Mouse (Mus musculus) limb, embryonic 14.5 days (tissue): ENCODE measurements around the gene R3hdm1. TPM values are rescaled to one million over a fixed set of nuclear protein-coding genes. Genes with fewer than 3 reads are reported as not detected.

Experiments
- ATAC-seq: fragments of 200-750 bp; cut with Nextera tagmentation; 2 replicates; pipeline ENCODE4 v1.8.0; 2017; ENCODE audit warnings: low read depth, moderate number of reproducible peaks, moderate TSS enrichment; ENCODE audit not compliant: low FRiP score
- DNase-seq: peaks from one replicate; pipeline ENCODE4 v3.0.0-alpha.2; 2015; ENCODE audit warnings: low spot score
- H3K27ac ChIP-seq: fragments of 300-500 bp; sonication (generic); replicated peaks from 2 replicates; pipeline ENCODE4 v1.5.1; 2014; ENCODE audit warnings: low read depth, mild to moderate bottlenecking, low read length, moderate library complexity, mixed read lengths
- H3K27me3 ChIP-seq: fragments of 300-500 bp; sonication (generic); 2 replicates; pipeline ENCODE4 v1.6.1; 2014; ENCODE audit warnings: low read length, mixed read lengths; ENCODE audit not compliant: control insufficient read depth, insufficient read depth
- H3K36me3 ChIP-seq: fragments of 300-500 bp; sonication (generic); 2 replicates; pipeline ENCODE4 v1.6.1; 2014; ENCODE audit warnings: mild to moderate bottlenecking, low read length, moderate library complexity, mixed read lengths; ENCODE audit not compliant: control insufficient read depth, insufficient read depth
- H3K4me1 ChIP-seq: fragments of 300-500 bp; sonication (generic); 2 replicates; pipeline ENCODE4 v1.6.1; 2014; ENCODE audit warnings: antibody characterized with exemption, low read length, mixed read lengths; ENCODE audit not compliant: control insufficient read depth, insufficient read depth
- H3K4me2 ChIP-seq: fragments of 300-500 bp; sonication (generic); replicated peaks from 2 replicates; pipeline ENCODE4 v1.6.1; 2014; ENCODE audit warnings: low read depth, mild to moderate bottlenecking, low read length, moderate library complexity; ENCODE audit not compliant: severe bottlenecking
- H3K4me3 ChIP-seq: fragments of 300-500 bp; sonication (generic); replicated peaks from 2 replicates; pipeline ENCODE4 v1.5.1; 2014; ENCODE audit warnings: low read length
- H3K9ac ChIP-seq: fragments of 300-500 bp; sonication (generic); 2 replicates; pipeline ENCODE4 v1.6.1; 2014; ENCODE audit warnings: mild to moderate bottlenecking, low read depth, low read length, moderate library complexity; ENCODE audit not compliant: severe bottlenecking
- H3K9me3 ChIP-seq: fragments of 300-500 bp; sonication (generic); 2 replicates; pipeline ENCODE4 v1.6.1; 2016; ENCODE audit warnings: low read length; ENCODE audit not compliant: control insufficient read depth
- POLR2A ChIP-seq: fragments of 200-500 bp; IDR thresholded peaks from 2 replicates; pipeline ENCODE4 v1.8.0; 2012; ENCODE audit warnings: inconsistent platforms, mild to moderate bottlenecking, moderate library complexity, borderline replicate concordance; ENCODE audit not compliant: insufficient read depth, insufficient read length; ENCODE audit errors: extremely low read depth
- WGBS: fragments of 180-500 bp; shearing (Covaris S2); extraction: QIAGEN DNeasy Blood & Tissue Kit; methylation state at CpG from one replicate; pipeline ENCODE4 v1.1.7; 2014; 5-methylcytosine and 5-hydroxymethylcytosine counted together
- polyA plus RNA-seq, 2 experiments: library from polyadenylated mRNA; depleted of rRNA in 1 of 2; stranded (reverse) in 1 of 2; unstranded in 1 of 2; fragments of >200 nt; fragmentation: Nextera tagmentation in 1 of 2; extraction: Ambion mirVana in 1 of 2; gene quantifications; 2 replicates each; pipeline versions ENCODE4 v1.2.1 to v1.2.3; 2012 to 2014

The R3hdm1 gene
- polyA plus RNA-seq, 2 experiments = 66.2 to 73.2 TPM

GRCm38 (mm10) chr1:128077788-128078187, 25.3 kb upstream of the R3hdm1 start:
- H3K9me3 ChIP-seq = no peaks in the 10 kb centered on the region
- no peak overlapping the region for H3K27ac ChIP-seq
- no peaks in the 10 kb centered on the region for H3K27me3 ChIP-seq
- H3K4me1 ChIP-seq = no peaks in the 10 kb centered on the region
- ATAC-seq (no peak), DNase-seq (no peak)
- 89% methylated on average over 2 of the region's 2 CpGs for WGBS
- H3K9ac ChIP-seq = no peak overlapping the region
- H3K4me2 ChIP-seq = no peak overlapping the region
- H3K36me3 ChIP-seq = no peaks in the 10 kb centered on the region
- no peak for TF ChIP-seq POLR2A
- no peak overlapping the region for H3K4me3 ChIP-seq

- ATAC-seq = no peak
- no peak for DNase-seq
- Histone ChIP-seq H3K27ac (no peak overlapping the region), H3K9ac (no peak overlapping the region), H3K9me3 (no peaks in the 10 kb centered on the region), H3K27me3 (no peaks in the 10 kb centered on the region), H3K4me2 (no peak overlapping the region), H3K36me3 (no peaks in the 10 kb centered on the region; the same call in 1 of the 2 replicates), H3K4me3 (no peak overlapping the region), H3K4me1 (no peaks in the 10 kb centered on the region)
- TF ChIP-seq POLR2A = no peak
- 91% methylated on average over 1 of the region's 1 CpGs for WGBS
Measured at GRCm38 (mm10) chr1:128078646-128079045, 24.5 kb upstream of the R3hdm1 start.

GRCm38 (mm10) chr1:128080936-128081696, 22.0 kb upstream of the R3hdm1 start:
- Histone ChIP-seq H3K27ac (no peak overlapping the region), H3K9me3 (no peaks in the 10 kb centered on the region), H3K4me2 (no peak overlapping the region), H3K4me1 (no peaks in the 10 kb centered on the region), H3K9ac (no peak overlapping the region), H3K36me3 (no peaks in the 10 kb centered on the region; the same call in 1 of the 2 replicates), H3K4me3 (no peak overlapping the region), H3K27me3 (no peaks in the 10 kb centered on the region)
- TF ChIP-seq POLR2A = no peak
- DNase-seq = no peak
- WGBS = 84% methylated on average over 5 of the region's 5 CpGs
- ATAC-seq = no peak

- no peaks in the 10 kb centered on the region for H3K9me3 ChIP-seq
- no peak overlapping the region for H3K9ac ChIP-seq
- TF ChIP-seq POLR2A = no peak
- DNase-seq = no peak
- H3K27ac ChIP-seq = no peak overlapping the region
- no peak overlapping the region for H3K4me3 ChIP-seq
- ATAC-seq = no peak
- WGBS = 97% methylated on average over 7 of the region's 7 CpGs
- no peaks in the 10 kb centered on the region for H3K4me1 ChIP-seq
- H3K27me3 ChIP-seq = no peaks in the 10 kb centered on the region
- no peak overlapping the region for H3K4me2 ChIP-seq
- H3K36me3 ChIP-seq = no peaks in the 10 kb centered on the region; the same call in 1 of the 2 replicates
Measured at GRCm38 (mm10) chr1:128081873-128082272, 21.2 kb upstream of the R3hdm1 start.

- no peak overlapping the region for H3K27ac ChIP-seq
- TF ChIP-seq POLR2A = no peak
- no peak overlapping the region for H3K4me3 ChIP-seq
- H3K36me3 ChIP-seq = no peaks in the 10 kb centered on the region; the same call in 1 of the 2 replicates
- WGBS = 85% methylated on average over 7 of the region's 7 CpGs
- H3K27me3 ChIP-seq = no peaks in the 10 kb centered on the region
- H3K9ac ChIP-seq = no peak overlapping the region
- no peak for DNase-seq
- ATAC-seq = no peak
- no peaks in the 10 kb centered on the region for H3K9me3 ChIP-seq
- no peaks in the 10 kb centered on the region for H3K4me1 ChIP-seq
- H3K4me2 ChIP-seq = no peak overlapping the region
Measured at GRCm38 (mm10) chr1:128082800-128083199, 20.3 kb upstream of the R3hdm1 start.

GRCm38 (mm10) chr1:128094686-128095085, 8.4 kb upstream of the R3hdm1 start:
- H3K4me1 ChIP-seq = no peaks in the 10 kb centered on the region

More at GRCm38 (mm10) chr1:128094686-128095085, 8.4 kb upstream of the R3hdm1 start:
- Histone ChIP-seq H3K4me3 (no peak overlapping the region), H3K9ac (no peak overlapping the region), H3K36me3 (peaks cover 9% of the 10 kb centered on the region), H3K9me3 (no peaks in the 10 kb centered on the region), H3K27me3 (no peaks in the 10 kb centered on the region), H3K4me2 (no peak overlapping the region), H3K27ac (no peak overlapping the region)
- no peak for DNase-seq
- no peak for TF ChIP-seq POLR2A
- ATAC-seq = no peak
- 91% methylated on average over 2 of the region's 2 CpGs for WGBS
